Mouse (Mus musculus) cerebellum, postnatal 4 days (tissue): ENCODE measurements at regions not wholly inside any gene's neighbourhood (a gene's known extent, or its start where the extent isn't known, plus 50 kb on each side); places are given as distances from the start of the nearest gene placed in this dataset.

Source experiments
- DNase-seq, 2 experiments: peaks; one replicate each; pipeline ENCODE4 v3.0.0; 2022; ENCODE audit warnings: low spot score in 2 of 2, mixed read lengths in 1 of 2

DNA sequence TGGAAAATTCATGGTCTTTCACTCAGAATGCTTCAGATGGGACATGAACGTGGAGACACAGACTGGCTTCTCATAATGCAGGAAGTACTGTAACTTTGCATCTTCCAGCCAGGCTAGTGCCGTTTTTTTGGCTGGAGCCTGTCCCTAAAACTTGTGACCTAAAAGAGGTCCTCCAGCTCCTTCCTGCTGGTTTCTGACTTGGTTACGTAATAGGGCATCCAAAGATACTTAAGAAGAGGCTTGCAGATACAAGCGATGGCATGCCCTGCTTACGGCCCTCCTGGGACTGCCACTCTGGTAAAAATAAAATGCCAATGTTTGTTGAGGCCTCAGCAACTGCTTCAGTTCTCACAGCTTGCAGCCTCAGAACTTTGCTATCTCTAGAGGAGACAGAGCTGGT is 177.3 kb upstream of the Arl4c start:
- no peak for DNase-seq

DNA sequence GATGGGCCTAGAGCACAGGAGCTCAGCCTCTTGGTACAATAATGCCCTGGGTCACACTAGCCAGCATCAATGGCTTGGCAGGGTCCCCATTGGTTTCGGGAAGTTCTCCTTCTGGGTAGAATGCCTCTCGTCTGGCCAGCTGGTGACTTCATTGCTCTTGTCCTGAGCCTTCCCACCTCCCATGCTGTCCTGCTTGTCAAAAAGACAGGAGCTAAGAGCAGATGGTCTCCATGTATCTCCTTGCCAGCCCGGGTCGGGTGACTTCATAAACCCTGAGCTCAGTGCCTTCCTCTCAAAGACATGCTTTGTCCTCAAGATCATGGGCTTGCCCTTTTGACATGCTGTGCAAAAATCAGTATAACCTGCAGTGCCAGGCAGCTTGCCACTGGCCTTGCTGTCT is 179.2 kb upstream of the Sh3bp4 start:
- DNase-seq: no peak

DNA sequence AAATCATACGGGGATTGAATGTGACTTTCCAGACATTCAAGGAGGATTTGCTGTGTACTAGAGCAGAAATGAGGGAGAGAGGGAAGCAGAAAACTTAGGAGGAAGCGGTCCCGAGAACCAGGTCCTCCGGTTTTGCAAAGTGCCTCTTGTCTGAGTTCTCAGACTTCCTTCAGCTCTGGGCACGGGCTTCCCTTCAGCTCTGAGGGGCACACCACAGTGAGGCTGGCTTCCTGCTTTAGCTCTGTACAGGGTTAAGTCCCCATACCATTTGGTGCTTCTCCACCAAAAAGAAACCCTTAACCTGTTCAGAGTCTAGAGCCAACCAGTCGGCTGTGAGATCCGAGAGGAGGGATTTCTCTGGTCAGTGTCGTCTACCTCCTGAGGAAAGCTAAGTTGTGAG is 167.8 kb upstream of the Sh3bp4 start:
- DNase-seq: no peak

DNA sequence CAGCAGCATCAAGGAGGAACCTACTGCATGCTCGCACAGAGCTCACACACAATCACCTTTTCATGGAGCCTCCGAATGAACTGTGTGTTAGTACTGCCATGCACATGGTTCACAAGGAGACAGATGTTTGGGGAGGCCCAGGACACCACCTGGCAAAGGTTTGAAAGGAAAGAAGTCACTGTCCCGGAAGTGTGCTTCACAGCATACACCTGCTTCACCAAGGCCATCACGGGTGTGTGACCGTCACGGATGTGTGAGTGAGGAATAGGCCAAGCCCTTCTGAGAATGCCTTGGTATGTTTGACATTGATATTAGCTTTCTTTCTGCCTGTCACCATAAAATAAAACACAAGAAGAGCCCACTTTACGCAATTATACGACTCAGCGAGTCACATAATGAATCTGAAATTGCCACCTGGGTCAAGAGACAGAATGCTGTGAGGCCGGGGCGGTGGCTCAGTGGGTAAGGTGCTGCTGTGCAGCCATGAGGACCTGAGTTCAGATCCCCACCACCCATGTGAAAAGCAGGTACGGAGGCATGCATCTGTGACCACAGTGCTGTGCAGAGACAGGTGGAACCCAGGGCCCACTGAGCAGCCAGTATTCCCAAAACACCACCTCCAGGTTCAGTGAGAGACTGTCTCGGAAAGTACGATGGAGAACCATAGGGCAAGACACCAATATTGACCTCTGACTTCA is 162.3 kb upstream of the Sh3bp4 start:
- no peak for DNase-seq

DNA sequence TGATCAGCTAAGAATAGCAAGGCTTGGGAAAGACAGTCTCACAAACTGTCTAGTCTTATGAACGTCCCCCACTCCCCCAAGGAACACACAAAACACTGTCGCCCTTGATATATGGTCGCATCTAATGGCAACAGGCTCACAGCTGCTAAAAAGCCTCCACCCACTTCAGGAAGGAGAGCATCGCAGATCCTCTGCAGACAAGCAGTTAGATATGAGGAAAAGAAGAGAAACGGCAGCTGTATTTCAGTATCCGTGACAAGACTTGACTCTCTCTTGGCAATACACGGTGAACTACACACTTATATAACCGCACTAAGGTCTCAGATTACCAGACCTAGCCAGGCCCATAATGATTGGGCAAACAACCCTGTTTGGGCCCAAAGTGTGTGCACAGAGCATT is 161.5 kb upstream of the Sh3bp4 start:
- DNase-seq: no peak

GRCm38 (mm10) chr1:88909314-88909713 is 160.9 kb upstream of the Sh3bp4 start:
- DNase-seq: no peak

DNA sequence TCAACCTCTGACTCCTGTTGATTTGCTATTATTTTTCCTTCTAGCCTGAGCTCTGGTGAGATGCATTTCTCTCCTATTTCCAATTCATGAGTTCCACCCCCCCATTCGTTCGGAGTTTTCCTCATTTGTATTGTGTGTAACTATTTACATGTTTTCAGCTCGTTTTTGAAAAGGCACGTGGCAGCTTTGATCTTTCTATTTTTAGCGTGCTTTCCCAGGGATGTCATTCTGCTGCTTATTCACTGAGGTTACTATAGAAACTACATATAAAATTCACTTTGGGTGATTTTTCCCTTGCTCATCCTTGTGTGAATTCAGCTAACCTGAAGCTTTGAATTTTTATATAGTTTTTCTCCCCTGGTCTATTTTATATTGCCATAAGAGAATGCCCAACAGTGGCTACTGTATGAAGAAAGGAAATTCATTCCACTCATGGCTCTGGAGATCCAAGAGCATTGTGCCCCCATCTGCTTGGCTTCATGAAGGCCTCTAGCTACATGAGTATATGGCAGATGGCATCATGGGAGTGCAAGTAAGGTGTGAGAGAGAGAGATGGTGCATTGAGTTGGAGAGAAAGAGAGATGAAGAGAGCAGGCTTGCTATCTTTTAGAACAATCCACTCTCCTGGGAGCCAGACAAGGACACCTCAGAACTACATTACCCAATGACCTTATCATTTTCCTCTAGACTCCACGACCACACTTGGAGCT is 160.2 kb upstream of the Sh3bp4 start:
- no peak for DNase-seq

DNA sequence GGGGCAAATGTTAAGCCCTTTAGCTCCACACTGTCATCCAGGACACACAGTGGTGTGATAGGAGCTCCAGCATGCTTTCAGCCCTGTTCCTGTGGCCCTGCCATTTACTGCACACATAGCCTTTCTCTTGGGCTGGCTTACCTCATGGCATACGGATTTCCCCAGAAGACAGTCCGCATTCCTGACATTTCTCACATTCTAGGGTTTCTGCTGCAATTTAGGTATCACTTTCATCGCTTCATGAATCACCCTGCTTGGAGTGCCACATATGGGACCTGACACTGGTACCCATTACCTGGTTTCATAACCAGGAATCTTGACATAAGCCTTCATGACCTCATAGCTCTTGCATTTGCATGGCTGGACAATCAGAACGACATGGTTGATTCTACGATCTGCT is 158.5 kb upstream of the Sh3bp4 start:
- no peak for DNase-seq

DNA sequence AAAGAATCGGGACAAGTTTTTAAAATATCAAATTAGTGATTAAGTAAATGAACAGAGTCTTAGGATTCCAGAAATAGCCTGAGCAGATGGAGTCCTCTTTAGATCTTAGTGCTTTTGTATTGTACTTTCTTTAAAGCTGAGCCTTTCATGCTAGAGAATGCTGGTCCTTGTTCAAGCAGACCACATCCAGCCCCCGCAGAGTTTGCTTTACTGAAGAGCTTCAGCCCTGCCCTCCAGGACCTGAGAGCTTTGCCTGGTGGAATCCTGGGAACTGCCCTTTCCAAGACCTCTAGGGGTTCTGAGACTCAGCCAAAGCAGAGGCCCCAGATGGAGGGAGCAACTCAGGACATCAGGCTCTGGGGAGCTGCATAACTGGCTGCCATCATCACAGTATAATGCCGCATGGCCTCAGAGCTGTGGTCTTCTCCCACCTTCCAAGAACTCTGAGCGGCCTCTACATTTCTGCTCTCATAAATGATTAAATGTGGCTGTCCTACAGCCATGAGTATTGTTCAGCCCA is 153.6 kb upstream of the Sh3bp4 start:
- DNase-seq: no peak

GRCm38 (mm10) chr1:88921401-88921800 is 148.8 kb upstream of the Sh3bp4 start:
- no peak for DNase-seq

DNA sequence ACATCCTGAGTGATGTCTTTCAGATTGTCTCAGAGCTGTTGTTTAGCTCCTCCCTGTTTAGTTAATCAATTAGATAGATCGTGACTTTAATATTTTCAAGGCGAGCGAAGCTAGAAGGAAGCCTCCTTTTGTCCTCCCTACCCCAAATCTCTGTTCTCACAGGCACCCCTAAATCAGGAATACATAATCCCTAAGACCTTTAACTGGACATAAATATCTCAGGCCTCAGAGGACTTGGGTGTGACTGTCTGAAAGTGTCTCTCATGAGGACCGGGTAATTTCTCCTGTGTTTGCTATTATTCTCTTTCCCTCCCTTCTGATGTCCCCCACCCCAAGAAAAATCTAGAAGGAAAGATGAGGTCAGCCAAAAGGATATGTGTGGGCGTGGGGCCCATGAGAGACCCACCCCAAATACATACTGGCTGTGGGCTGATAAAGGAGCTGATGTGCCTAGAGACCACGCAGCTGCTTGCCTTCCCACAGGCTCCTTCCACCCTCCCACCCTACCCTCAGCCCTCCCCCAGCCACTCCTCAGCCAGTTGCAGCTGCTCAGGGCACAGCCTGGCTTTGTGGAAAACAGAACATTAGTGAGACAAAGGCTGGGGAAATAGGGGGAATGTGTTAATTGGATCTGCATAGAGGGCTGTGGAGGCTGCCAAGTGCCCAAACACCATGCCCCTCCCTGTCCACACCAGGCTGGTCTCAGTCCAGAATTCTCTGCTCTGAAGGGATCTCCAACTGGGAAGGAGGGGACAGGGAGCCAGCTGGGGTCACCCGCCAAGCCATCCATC is 146.2 kb upstream of the Sh3bp4 start:
- peak in 1 of 2 experiments; percentile 46 for DNase-seq

DNA sequence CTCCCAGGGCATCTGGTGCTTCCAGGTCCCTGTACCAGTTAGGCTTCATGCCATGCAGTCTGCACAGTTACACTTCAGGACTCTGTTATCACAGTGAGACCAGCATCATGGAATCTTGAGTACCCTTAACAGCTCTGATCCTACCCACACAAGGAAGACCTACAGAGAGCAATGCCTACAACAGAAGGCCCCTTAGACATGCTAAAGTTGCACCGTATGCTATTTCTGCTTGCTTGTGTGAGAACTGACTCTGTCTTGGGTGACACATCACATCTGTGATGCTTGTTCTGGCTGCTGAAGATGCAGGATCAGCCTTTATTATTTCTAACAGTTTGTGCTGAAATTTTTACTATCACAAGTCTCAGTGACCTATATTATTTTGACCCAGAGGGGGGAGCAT is 135.0 kb upstream of the Sh3bp4 start:
- no peak for DNase-seq

- DNase-seq: no peak
These were observed 134.4 kb upstream of the Sh3bp4 start for GRCm38 (mm10) chr1:88935779-88936178.

DNA sequence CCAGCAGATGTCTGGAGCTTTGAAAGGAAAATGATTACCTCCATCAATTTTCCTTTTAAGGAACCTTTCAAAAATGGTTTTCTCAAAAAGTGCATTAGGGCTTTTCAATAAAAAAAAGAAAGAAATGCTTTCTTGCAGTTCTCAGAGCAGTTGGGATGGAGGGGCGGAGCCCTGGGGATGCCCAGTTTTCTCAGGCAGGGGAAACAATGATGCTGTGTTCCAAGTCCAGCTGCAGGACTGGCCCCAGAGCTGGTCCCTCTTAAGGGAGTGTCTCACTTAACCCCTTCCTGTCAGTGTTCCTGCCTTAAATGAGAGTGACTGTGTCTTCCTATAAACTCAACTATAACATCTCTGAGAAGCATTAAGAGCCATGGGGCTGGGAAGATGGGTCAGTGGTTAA is 132.9 kb upstream of the Sh3bp4 start:
- no peak for DNase-seq

- DNase-seq: no peak
These were observed 131.8 kb upstream of the Sh3bp4 start for GRCm38 (mm10) chr1:88938458-88938857.

DNA sequence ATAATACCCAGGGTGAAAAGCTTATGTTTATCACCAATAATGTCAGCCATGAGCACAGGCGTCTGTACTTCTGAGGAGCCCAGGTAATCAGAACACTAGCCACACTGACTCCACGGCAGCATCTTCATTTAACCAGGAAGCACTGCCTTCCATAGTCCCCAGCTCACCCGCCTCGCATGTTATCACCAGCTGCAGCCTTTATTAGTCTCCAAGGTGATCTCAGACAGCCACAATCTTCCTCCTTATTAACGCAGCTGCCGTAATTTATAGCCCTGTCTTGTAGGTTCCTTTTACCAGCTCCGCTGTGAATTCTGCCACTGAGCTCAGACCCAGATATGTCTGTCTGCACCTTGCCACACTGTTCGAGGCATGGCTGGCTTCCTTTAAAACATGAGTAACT is 127.2 kb upstream of the Sh3bp4 start:
- no peak for DNase-seq

GRCm38 (mm10) chr1:88945868-88946267 is 124.3 kb upstream of the Sh3bp4 start:
- no peak for DNase-seq

DNA sequence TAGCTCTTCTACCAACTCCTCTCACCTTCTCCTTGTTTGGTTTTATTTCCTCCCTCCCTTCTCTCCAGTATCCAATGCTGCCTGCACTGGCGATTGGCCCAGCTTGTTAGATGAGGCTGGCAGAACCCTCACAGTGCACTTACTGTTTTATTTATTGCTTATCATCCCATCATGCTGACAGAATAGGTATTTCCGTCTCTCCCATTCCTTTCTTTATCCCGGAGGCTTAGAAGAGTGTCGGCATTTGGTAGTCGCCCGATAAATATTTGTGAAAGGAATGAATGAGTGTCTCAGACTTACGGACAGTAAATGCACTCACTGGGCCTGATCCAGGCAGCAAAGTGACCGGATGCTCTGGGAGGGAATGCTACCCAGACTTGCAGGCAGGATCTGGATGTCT is 123.8 kb upstream of the Sh3bp4 start:
- no peak for DNase-seq

- no peak for DNase-seq
These were observed 120.3 kb upstream of the Sh3bp4 start for GRCm38 (mm10) chr1:88949911-88950310.

DNA sequence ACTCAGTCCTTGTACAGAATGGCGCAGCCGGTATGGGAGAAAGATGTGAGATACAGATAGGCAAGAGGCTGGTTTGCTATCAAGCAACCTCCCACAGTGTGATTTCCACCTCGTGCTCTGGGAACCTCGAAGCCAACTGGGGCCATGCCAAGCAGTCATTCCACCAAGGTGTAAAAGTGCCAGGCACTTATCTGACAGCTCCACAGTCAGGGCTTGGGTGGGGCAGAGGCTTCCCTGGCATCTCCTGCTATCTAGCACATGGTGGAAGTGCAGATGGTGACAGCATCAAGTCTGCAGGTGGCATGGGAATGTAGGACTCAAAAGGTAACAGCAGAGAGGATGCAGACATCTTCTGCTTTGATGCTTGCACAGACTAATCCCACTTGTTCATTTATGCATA is 116.7 kb upstream of the Sh3bp4 start:
- DNase-seq: no peak

- DNase-seq: no peak
These were observed 115.4 kb upstream of the Sh3bp4 start for GRCm38 (mm10) chr1:88954784-88955183.

DNA sequence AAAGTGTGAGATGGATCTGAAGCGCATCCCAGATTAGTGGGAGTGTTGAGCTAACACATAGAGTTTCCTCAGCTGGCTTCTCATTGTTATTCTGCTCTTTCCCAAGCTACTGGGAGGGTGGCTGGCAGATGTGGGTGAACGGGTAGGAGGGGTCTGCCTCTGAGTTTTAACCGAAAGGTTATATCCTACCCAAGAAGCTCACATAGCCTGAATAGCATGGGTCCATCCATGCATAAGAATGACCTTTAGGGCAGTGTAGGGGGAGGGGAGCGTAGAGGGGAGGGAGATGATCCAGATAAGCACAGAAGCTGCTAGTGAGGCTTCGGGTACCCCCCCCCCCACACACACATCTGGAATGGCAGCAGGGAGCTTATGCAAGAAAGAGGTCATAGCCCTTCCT is 113.2 kb upstream of the Sh3bp4 start:
- no peak for DNase-seq

DNA sequence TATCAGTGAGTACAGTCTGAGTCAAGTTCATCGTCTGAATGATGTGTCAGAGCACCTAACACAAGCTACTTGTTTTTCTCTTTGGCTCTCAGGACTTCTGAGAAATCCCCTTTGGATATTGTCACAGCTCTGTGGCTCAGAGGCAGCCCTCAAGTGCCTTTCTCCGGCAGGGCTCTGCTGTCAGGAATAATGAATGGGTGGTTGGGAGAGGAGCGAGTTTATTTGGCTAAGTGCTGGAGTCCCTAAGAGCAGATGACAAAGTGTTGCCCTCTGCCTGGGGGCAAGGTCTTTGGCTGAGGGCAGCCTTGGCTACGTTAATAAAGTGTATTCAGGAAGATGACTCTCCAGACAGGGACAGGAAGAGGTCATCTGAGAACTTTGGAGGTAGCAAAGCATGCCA is 110.5 kb upstream of the Sh3bp4 start:
- no peak for DNase-seq
